Mouse (Mus musculus) c-Kit-positive CD71-positive TER-119-positive erythroid progenitor cells, embryonic 14.5 days (primary cell): ENCODE data around the gene Ypel2.

Experiments used
- DNase-seq: peaks from one replicate; pipeline ENCODE4 v3.0.0-alpha.2; 2013; ENCODE audit warnings: low spot score

The Ypel2 gene

GRCm38 (mm10) chr11:86994791-86995624 is 1.5 kb upstream of the Ypel2 start:
- no peak for DNase-seq

- DNase-seq = no peak
Measured at GRCm38 (mm10) chr11:86994330-86994729, 823 bp upstream of the Ypel2 start.

GRCm38 (mm10) chr11:86992461-86992988 is 982 bp downstream of the Ypel2 start:
- no peak for DNase-seq

GRCm38 (mm10) chr11:86991241-86991640 is 2.3 kb downstream of the Ypel2 start:
- DNase-seq = no peak

DNA sequence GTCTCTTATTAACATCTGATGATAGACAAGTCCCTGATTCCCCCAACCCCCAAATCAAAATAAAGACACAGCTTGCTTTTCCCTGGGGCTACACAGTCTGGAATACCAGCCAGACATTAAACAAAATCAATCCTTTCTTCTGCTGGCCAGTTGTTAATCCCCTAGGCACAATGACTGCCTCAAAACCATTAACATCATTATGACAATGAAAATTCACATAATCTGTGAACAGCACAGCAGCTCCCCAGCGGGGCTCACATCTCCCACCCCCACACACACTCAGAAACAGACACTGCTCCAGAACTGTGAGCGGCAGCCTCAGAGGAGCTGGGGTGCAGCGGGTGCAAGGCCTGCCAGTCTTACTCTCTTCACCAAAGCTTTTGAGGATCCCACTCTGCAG is 3.2 kb downstream of the Ypel2 start:
- DNase-seq = no peak

DNA sequence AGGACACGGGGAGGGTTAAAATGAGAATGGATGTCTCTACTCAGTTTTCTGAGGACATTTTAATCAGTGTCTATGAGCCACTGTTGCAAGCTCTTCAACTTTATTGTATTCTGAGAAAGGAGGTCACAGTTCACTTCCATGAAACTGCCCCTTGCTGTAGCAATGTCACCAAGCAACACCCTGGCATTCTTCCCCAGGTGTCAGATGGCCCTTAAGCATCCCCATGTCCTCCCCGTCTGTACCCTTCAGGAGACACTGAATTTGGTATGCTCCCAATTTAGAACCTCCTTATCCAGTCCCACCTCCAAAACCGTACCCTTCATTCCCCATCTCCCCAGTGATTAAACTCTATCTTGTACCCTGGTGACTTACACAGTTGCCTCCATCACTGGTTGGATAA is 8.5 kb downstream of the Ypel2 start:
- no peak for DNase-seq

- no peak for DNase-seq
Measured at GRCm38 (mm10) chr11:86983056-86983455, 10.5 kb downstream of the Ypel2 start.

DNA sequence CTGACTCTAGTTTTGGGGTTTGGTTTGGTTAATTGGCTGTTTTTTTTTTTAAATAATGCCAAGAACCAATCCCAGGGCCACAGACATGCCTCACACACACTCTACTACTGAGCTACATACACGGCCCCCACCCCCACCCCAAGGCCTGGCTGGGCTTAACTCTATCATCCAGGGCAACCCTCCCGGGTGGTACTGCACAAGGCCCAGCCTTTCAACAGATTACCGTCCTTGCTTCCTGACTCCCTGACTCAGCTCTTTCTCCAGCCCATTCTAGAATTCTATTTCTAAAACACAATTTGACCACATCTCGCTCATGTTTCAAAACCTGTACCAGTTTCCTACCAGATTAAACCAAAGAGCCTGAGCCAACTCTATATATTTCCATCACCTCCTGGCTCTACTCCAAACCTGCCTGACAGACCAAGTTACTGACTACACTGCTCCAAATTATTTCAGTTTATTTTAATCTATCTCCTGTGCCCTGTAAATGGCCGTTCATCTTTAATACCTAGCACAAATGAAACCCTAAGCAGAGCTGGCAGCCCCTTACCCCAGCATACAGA is 12.2 kb downstream of the Ypel2 start:
- DNase-seq = no peak

DNA sequence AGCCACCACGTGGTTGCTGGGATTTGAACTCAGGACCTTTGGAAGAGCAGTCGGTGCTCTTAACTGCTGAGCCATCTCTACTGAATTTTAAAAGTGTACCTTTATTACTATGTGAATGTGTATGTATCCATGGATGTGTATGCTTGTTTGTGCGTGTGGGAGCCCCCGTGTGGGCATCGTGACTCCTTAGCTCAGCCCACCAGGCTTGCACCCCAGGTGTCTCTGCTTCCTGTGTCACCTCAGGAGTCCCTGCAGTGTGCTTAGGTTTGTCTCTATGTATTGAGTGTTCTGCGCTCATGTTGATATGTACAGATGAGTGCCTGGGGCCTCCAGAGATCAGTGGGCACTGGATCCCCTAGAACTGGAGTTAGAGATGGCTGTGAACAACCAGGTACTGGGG is 13.0 kb downstream of the Ypel2 start:
- no peak for DNase-seq

GRCm38 (mm10) chr11:86979799-86980198 is 13.7 kb downstream of the Ypel2 start:
- DNase-seq = no peak

DNA sequence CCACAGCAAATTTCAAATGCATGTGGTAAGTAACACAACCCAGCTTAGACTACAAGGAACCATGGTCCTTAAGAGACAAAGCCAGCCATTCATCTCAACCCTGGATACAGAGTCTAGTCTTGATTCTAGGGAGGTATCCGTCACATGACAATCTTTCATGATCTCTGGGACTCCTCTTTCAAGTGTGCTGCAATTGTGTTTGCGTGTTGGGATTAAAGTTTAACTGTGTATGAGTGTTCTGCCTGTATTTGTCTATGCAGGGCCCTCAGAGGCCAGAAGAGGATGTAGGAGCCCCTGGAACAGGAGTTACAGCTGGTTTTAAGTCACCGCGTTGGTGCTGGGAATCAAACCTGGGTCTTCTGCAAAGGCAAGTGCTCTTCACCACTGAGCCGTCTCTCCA is 16.3 kb downstream of the Ypel2 start:
- DNase-seq = no peak

DNA sequence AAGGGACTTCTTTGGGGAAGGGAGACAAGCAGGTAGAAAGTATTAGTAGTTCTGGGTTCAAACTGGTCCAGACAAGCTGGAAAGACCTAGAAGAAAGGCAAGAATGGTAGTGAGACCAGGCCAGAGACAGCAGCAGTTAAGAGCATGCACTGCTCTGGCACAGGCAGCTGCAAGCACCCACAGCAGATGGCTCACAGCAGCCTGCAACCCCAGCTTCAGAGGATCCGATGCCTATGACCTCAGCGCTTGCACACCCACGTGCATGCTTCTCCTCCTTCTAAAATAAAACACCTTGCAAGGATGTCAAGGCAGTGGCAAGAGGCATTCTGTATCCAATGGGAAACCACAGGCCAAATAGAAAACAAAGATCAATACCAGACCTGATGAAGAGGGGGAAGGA is 19.1 kb downstream of the Ypel2 start:
- no peak for DNase-seq

DNA sequence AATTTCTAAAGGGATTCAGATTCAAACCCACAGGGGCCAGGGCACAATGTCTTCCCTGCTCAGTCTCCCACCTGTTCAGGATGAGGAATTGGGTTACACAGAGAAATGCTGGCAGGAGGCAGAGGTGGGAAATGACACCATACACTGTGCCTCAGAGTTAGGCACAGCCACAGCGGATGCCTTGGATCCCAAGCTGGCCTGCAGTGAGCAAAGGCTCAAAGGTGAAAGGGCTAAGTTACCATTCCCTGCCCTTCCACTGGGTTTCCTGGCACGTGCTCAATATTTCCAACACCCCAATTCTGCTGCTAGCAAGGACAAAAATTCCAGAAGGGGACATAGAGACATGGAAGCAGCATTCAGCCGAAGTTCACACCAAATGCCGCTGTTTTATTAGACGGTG is 20.3 kb downstream of the Ypel2 start:
- no peak for DNase-seq

DNA sequence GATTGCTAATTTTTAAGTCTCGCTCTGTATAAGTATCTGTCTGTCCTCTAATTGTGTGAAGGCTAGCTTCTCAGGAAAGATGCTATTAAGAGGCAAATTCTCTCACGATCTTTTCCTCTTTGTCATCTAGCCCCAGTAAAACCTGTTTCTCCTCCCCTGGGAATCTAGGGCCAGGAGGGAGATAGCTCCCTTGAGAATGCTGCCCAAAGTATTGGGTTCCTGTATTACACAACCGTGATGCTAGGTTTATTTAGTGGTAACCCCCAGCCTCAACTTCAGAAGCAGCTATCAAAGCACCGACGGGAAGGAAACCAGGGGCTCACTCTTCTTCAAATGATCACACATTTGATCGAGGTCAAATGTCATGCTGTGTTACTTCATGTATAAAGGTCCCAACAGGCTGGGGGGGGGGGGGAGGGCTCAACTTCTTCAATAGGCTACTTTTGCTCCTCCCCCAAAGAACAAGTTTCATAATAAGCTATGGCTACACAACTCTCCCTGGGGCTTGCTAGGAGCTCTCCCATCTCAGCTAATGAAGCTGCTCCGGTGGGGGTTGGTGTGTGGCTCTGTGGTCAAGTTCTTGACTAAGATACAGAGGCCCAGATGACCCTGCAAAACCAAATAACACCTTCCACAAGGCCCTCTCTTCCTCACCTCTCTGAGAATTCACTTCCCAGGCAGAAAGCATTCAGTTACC is 22.3 kb downstream of the Ypel2 start:
- DNase-seq = no peak

DNA sequence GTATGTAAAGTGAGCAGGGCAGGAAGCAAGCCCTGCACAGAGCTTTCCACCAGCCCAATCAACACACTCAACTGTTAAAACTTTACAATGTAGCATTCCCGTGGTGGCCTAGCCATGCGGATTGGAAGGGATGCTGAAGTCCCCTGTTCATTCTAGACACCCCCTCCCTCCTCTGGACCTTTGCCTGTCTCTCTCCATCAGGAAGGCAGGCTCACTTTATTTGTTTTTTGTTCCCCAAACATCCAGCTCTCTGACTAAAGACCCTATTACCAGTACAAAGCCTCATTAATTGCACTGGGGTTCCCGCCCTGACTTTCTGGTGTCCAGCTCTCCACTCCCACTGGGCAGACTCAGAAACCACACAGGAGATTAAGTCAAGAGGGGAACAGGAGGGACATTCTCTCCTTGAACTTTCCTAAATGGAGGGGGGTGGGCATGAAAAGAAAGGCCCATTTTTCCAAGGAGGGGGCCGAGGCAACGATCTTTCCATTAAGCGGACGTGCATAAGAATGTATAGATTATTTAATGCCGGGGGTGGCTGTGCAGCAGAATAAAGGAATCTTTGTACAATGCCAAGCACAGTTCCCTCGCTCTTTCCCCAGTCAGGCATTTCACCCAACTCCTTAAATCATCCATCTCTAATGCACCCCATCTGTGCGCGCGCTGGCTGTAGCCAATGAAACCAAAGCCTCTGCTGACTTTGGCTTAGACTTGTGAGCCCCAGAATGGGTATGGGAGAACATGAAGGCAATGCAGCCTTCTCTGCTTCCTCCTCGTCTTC is 24.3 kb downstream of the Ypel2 start:
- DNase-seq = no peak

GRCm38 (mm10) chr11:86967506-86967905 is 26.0 kb downstream of the Ypel2 start:
- DNase-seq = no peak

GRCm38 (mm10) chr11:86966696-86967095 is 26.8 kb downstream of the Ypel2 start:
- DNase-seq = no peak

- DNase-seq = no peak
Measured at GRCm38 (mm10) chr11:86965079-86965478, 28.4 kb downstream of the Ypel2 start.

DNA sequence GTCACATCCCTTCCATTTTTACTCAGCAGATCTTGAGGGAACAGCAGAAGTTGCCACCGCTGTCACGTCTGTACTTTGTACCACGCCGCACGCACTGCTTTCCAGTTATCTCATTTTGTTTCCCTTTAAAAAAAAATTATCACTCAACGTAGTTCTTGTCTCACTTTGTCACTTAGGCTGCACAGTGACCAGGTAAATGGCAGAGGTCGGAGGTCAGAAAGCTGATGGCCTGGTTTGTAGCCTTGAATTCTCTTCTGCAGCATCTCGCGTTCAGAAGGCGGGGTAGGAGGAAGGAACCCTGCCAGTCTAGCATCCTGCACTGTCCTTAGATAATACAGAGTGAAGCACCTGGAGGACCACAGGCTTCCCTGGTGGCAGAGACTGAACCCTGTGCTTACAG is 29.8 kb downstream of the Ypel2 start:
- DNase-seq = no peak

- DNase-seq = no peak
Measured at GRCm38 (mm10) chr11:86963027-86963426, 30.5 kb downstream of the Ypel2 start.

- no peak for DNase-seq
Measured at GRCm38 (mm10) chr11:86962362-86962761, 31.1 kb downstream of the Ypel2 start.
